Mouse (Mus musculus) forebrain, postnatal 0 days (tissue): ENCODE measurements around the gene Edc3. TPM values are rescaled to one million over a fixed set of nuclear protein-coding genes. Genes with fewer than 3 reads are reported as not detected.

Source experiments
- ATAC-seq: fragments of 200-750 bp; cut with Nextera tagmentation; 2 replicates; pipeline ENCODE4 v1.8.0; 2017; ENCODE audit warnings: mild to moderate bottlenecking, moderate library complexity
- DNase-seq: peaks from one replicate; pipeline ENCODE4 v3.0.0-alpha.2; 2015
- H3K27ac ChIP-seq: fragments of 300-500 bp; sonication (generic); 2 replicates; pipeline ENCODE4 v1.5.1; 2014; ENCODE audit warnings: low read depth, mild to moderate bottlenecking, antibody characterized with exemption, low read length, moderate library complexity, mixed read lengths
- H3K27me3 ChIP-seq: fragments of 300-500 bp; sonication (generic); 2 replicates; pipeline ENCODE4 v1.6.1; 2014; ENCODE audit warnings: mild to moderate bottlenecking, low read length, mixed read lengths; ENCODE audit not compliant: insufficient read depth
- H3K36me3 ChIP-seq: fragments of 300-500 bp; sonication (generic); 2 replicates; pipeline ENCODE4 v1.6.1; 2014; ENCODE audit warnings: mild to moderate bottlenecking, moderate library complexity; ENCODE audit not compliant: insufficient read depth
- H3K4me1 ChIP-seq: fragments of 300-500 bp; sonication (generic); 2 replicates; pipeline ENCODE4 v1.6.1; 2014; ENCODE audit warnings: antibody characterized with exemption; ENCODE audit not compliant: insufficient read depth
- H3K4me2 ChIP-seq: fragments of 300-500 bp; sonication (generic); 2 replicates; pipeline ENCODE4 v1.6.1; 2014; ENCODE audit warnings: low read depth, mild to moderate bottlenecking, moderate library complexity
- H3K4me3 ChIP-seq: fragments of 300-500 bp; sonication (generic); 2 replicates; pipeline ENCODE4 v1.5.1; 2014; ENCODE audit warnings: low read depth, low read length, mixed read lengths
- H3K9ac ChIP-seq: fragments of 300-500 bp; sonication (generic); 2 replicates; pipeline ENCODE4 v1.6.1; 2014; ENCODE audit warnings: mild to moderate bottlenecking
- H3K9me3 ChIP-seq: fragments of 300-500 bp; sonication (generic); 2 replicates; pipeline ENCODE4 v1.6.1; 2016; ENCODE audit warnings: low read length
- CTCF ChIP-seq: sonication (generic); IDR thresholded peaks from 2 replicates; pipeline ENCODE4 v1.5.1; 2016; ENCODE audit warnings: antibody characterized with exemption, control low read depth, low read depth
- WGBS: fragments of 180-500 bp; shearing (Covaris S2); extraction: QIAGEN DNeasy Blood & Tissue Kit; methylation state at CpG from one replicate; pipeline ENCODE4 v1.1.7; 2014; 5-methylcytosine and 5-hydroxymethylcytosine counted together
- polyA plus RNA-seq: library from polyadenylated mRNA; unstranded; fragments of >200 nt; fragmentation: Nextera tagmentation; extraction: Ambion mirVana; gene quantifications from 2 replicates; pipeline ENCODE4 v1.2.1, GENCODE M21; 2015
- total RNA-seq: library from RNA; depleted of rRNA; stranded (reverse); fragments of >200 nt; gene quantifications from 2 replicates; pipeline ENCODE4 v1.2.3, GENCODE M21; 2014; rRNA removed

Edc3 gene
- total and polyA plus RNA-seq, 2 experiments from 2014 or later, result 10.2 to 27.8 TPM

- H3K27me3 ChIP-seq, result no peaks in the 10 kb centered on the region
- WGBS, result 92% methylated on average over 9 of the region's 9 CpGs
- no peaks in the 10 kb centered on the region for H3K9me3 ChIP-seq
- no peak for ATAC-seq
- no peak overlapping the region for H3K4me3 ChIP-seq
- no peak for TF ChIP-seq CTCF
- no peak overlapping the region for H3K9ac ChIP-seq
- peaks cover 27% of the 10 kb centered on the region for H3K36me3 ChIP-seq
- DNase-seq, result no peak
- no peaks in the 10 kb centered on the region for H3K4me1 ChIP-seq
- no peak overlapping the region for H3K27ac ChIP-seq
- H3K4me2 ChIP-seq, result no peak overlapping the region
Measured at GRCm38 (mm10) chr9:57800325-57800975, 92.1 kb downstream of the Edc3 start.

Other genes with a start within 250 kb of the Edc3 start
- 252 and 282 TPM in 2 replicates for gene Scamp5, start 240.5 kb upstream of the Edc3 start, total RNA-seq
- gene Scamp5, start 240.5 kb upstream of the Edc3 start, polyA plus RNA-seq, result 167 and 175 TPM in 2 replicates
- 24.7 and 30.2 TPM in 2 replicates for gene Rpp25, start 204.5 kb upstream of the Edc3 start, total RNA-seq
- 40.9 and 46.5 TPM in 2 replicates for gene Rpp25, start 204.5 kb upstream of the Edc3 start, polyA plus RNA-seq
- 236 and 279 TPM in 2 replicates for gene Cox5a, start 187.3 kb upstream of the Edc3 start, total RNA-seq
- gene Cox5a, start 187.3 kb upstream of the Edc3 start, polyA plus RNA-seq, result 1,027 and 1,112 TPM in 2 replicates
- 25.1 and 29.9 TPM in 2 replicates for gene Fam219b, start 171.0 kb upstream of the Edc3 start, total RNA-seq
- gene Fam219b, start 171.0 kb upstream of the Edc3 start, polyA plus RNA-seq, result 19.8 and 26.8 TPM in 2 replicates
- gene Mpi, start 155.8 kb upstream of the Edc3 start, total RNA-seq, result 46.1 and 47.8 TPM in 2 replicates
- gene Mpi, start 155.8 kb upstream of the Edc3 start, polyA plus RNA-seq, result 37.9 and 49.3 TPM in 2 replicates
- gene Scamp2, start 147.6 kb upstream of the Edc3 start, total RNA-seq, result 29.3 and 36.3 TPM in 2 replicates
- gene Scamp2, start 147.6 kb upstream of the Edc3 start, polyA plus RNA-seq, result 37.3 and 42.8 TPM in 2 replicates
- gene Ulk3, start 119.1 kb upstream of the Edc3 start, total RNA-seq, result 24.6 and 31.4 TPM in 2 replicates
- gene Ulk3, start 119.1 kb upstream of the Edc3 start, polyA plus RNA-seq, result 6.0 and 15.6 TPM in 2 replicates
- gene Cplx3, start 102.3 kb upstream of the Edc3 start, total RNA-seq, result 0.67 and 1.8 TPM in 2 replicates
- 1.2 and 2.6 TPM in 2 replicates for gene Cplx3, start 102.3 kb upstream of the Edc3 start, polyA plus RNA-seq
- not detected in 2 replicates for gene Lman1l, start 87.8 kb upstream of the Edc3 start, total RNA-seq
- not detected in 2 replicates for gene Lman1l, start 87.8 kb upstream of the Edc3 start, polyA plus RNA-seq
- 105 and 135 TPM in 2 replicates for gene Csk, start 54.9 kb upstream of the Edc3 start, total RNA-seq
- gene Csk, start 54.9 kb upstream of the Edc3 start, polyA plus RNA-seq, result 37.0 and 46.3 TPM in 2 replicates
- not detected in 2 replicates for gene Cyp1a2, start 24.8 kb upstream of the Edc3 start, total RNA-seq
- not detected in 2 replicates for gene Cyp1a2, start 24.8 kb upstream of the Edc3 start, polyA plus RNA-seq
- gene Cyp1a1, start 20.6 kb upstream of the Edc3 start, total RNA-seq, result 0.38 and 0.67 TPM in 2 replicates
- 0.30 and 0.42 TPM in 2 replicates for gene Cyp1a1, start 20.6 kb upstream of the Edc3 start, polyA plus RNA-seq
- gene Clk3, start 57.3 kb downstream of the Edc3 start, total RNA-seq, result 79.7 and 105 TPM in 2 replicates
- 55.4 and 61.7 TPM in 2 replicates for gene Clk3, start 57.3 kb downstream of the Edc3 start, polyA plus RNA-seq
- gene Arid3b, start 128.3 kb downstream of the Edc3 start, total RNA-seq, result 4.7 and 5.5 TPM in 2 replicates
- 3.1 and 3.8 TPM in 2 replicates for gene Arid3b, start 128.3 kb downstream of the Edc3 start, polyA plus RNA-seq
- gene Ubl7, start 202.4 kb downstream of the Edc3 start, total RNA-seq, result 81.7 and 92.6 TPM in 2 replicates
- 152 and 155 TPM in 2 replicates for gene Ubl7, start 202.4 kb downstream of the Edc3 start, polyA plus RNA-seq
- 27.2 and 43.0 TPM in 2 replicates for gene Sema7a, start 231.6 kb downstream of the Edc3 start, total RNA-seq
- gene Sema7a, start 231.6 kb downstream of the Edc3 start, polyA plus RNA-seq, result 2.4 and 3.2 TPM in 2 replicates